Mouse (Mus musculus) neural tube, embryonic 11.5 days (tissue): Measurements from ENCODE around the gene Cpb2. TPM values are rescaled to one million over a fixed set of nuclear protein-coding genes. Genes with fewer than 3 reads are reported as not detected.
A peak's percentile ranks its signal among the peaks of the same experiment; 100 is the strongest.

Experiments
- ATAC-seq: fragments of 200-750 bp; cut with Nextera tagmentation; 2 replicates; pipeline ENCODE4 v1.8.0; 2017; ENCODE audit warnings: moderate number of reproducible peaks, mild to moderate bottlenecking, moderate TSS enrichment, moderate library complexity; ENCODE audit not compliant: insufficient read depth, low FRiP score, low TSS enrichment
- DNase-seq: peaks from one replicate; pipeline ENCODE4 v3.0.0-alpha.2; 2015; ENCODE audit warnings: low spot score
- H3K27ac ChIP-seq: fragments of 300-500 bp; sonication (generic); 2 replicates; pipeline ENCODE4 v1.5.1; 2014; ENCODE audit warnings: low read depth, mild to moderate bottlenecking, low read length
- H3K27me3 ChIP-seq: fragments of 300-500 bp; sonication (generic); 2 replicates; pipeline ENCODE4 v1.6.1; 2014; ENCODE audit warnings: mild to moderate bottlenecking, low read length, mixed read lengths; ENCODE audit not compliant: control insufficient read depth, insufficient read depth
- H3K36me3 ChIP-seq: fragments of 300-500 bp; sonication (generic); 2 replicates; pipeline ENCODE4 v1.6.1; 2014; ENCODE audit warnings: mild to moderate bottlenecking, low read length, moderate library complexity, mixed read lengths; ENCODE audit not compliant: control insufficient read depth, insufficient read depth
- H3K4me1 ChIP-seq: fragments of 300-500 bp; sonication (generic); 2 replicates; pipeline ENCODE4 v1.6.1; 2014; ENCODE audit warnings: low read length, mixed read lengths; ENCODE audit not compliant: control insufficient read depth, insufficient read depth
- H3K4me2 ChIP-seq: fragments of 300-500 bp; sonication (generic); 2 replicates; pipeline ENCODE4 v1.6.1; 2014; ENCODE audit warnings: low read depth, mild to moderate bottlenecking, moderate library complexity
- H3K4me3 ChIP-seq: fragments of 300-500 bp; sonication (generic); 2 replicates; pipeline ENCODE4 v1.5.1; 2014; ENCODE audit warnings: low read depth, low read length
- H3K9ac ChIP-seq: fragments of 300-500 bp; sonication (generic); 2 replicates; pipeline ENCODE4 v1.6.1; 2014; ENCODE audit warnings: mild to moderate bottlenecking, low read length
- H3K9me3 ChIP-seq: fragments of 300-500 bp; sonication (generic); 2 replicates; pipeline ENCODE4 v1.6.1; 2016; ENCODE audit warnings: low read length; ENCODE audit not compliant: control insufficient read depth
- WGBS: fragments of 180-500 bp; shearing (Covaris S2); extraction: QIAGEN DNeasy Blood & Tissue Kit; methylation state at CpG from one replicate; pipeline ENCODE4 v1.1.7; 2014; 5-methylcytosine and 5-hydroxymethylcytosine counted together
- polyA plus RNA-seq: library from polyadenylated mRNA; unstranded; fragments of >200 nt; fragmentation: Nextera tagmentation; extraction: Ambion mirVana; gene quantifications from 2 replicates; pipeline ENCODE4 v1.2.1, GENCODE M21; 2014

The Cpb2 gene
- polyA plus RNA-seq, 1 experiment from 2014 or later = 0.16 TPM

GRCm38 (mm10) chr14:75279716-75280115 lies 37.6 kb downstream of the Cpb2 start:
- DNase-seq (no peak), ATAC-seq (no peak)
- Histone ChIP-seq H3K27ac (no peak overlapping the region), H3K4me1 (0 out of 2 replicates have a peak, but pooled peaks cover 2% of the 10 kb centered on the region), H3K9me3 (no peaks in the 10 kb centered on the region), H3K27me3 (no peaks in the 10 kb centered on the region), H3K4me3 (no peak overlapping the region), H3K9ac (no peak overlapping the region), H3K4me2 (no peak overlapping the region), H3K36me3 (no peaks in the 10 kb centered on the region)
- WGBS = 91% methylated on average over 6 of the region's 6 CpGs

- Histone ChIP-seq H3K4me3 (no peak overlapping the region), H3K27ac (no peak overlapping the region), H3K9ac (no peak overlapping the region), H3K9me3 (no peaks in the 10 kb centered on the region), H3K4me2 (no peak overlapping the region), H3K27me3 (no peaks in the 10 kb centered on the region), H3K36me3 (no peaks in the 10 kb centered on the region), H3K4me1 (peaks cover 7% of the 10 kb centered on the region)
- ATAC-seq (no peak), DNase-seq (no peak)
- 81% methylated on average over 5 of the region's 5 CpGs for WGBS
Observed at GRCm38 (mm10) chr14:75280406-75280805, 38.3 kb downstream of the Cpb2 start.

- Histone ChIP-seq H3K36me3 (no peaks in the 10 kb centered on the region), H3K4me3 (peak overlapping the region; percentile 99), H3K4me2 (peak overlapping the region; percentile 83), H3K9ac (peak overlapping the region; percentile 91), H3K27ac (no peak overlapping the region), H3K4me1 (peaks cover 8% of the 10 kb centered on the region), H3K9me3 (no peaks in the 10 kb centered on the region), H3K27me3 (no peaks in the 10 kb centered on the region)
- ATAC-seq (peak; percentile 59; the same call in 1 of the 2 replicates), DNase-seq (no peak)
- 6% methylated on average over 19 of the region's 19 CpGs for WGBS
Observed at GRCm38 (mm10) chr14:75283609-75284192, 41.6 kb downstream of the Cpb2 start.

- peak within 1 kb of the TSS; percentile 99 for H3K4me3 ChIP-seq
- ATAC-seq (peak; percentile 97), DNase-seq (peak; percentile 95)
- H3K36me3 ChIP-seq = no peaks in the 10 kb centered on the region
- peak within 1 kb of the TSS; percentile 83 for H3K4me2 ChIP-seq
- no peaks in the 10 kb centered on the region for H3K9me3 ChIP-seq
- peak within 1 kb of the TSS; percentile 91 for H3K9ac ChIP-seq
- peaks cover 8% of the 10 kb centered on the region for H3K4me1 ChIP-seq
- H3K27ac ChIP-seq = peak within 1 kb of the TSS; percentile 83
- under 1% methylated on average over 59 of the region's 61 CpGs for WGBS
- H3K27me3 ChIP-seq = no peaks in the 10 kb centered on the region
Observed at GRCm38 (mm10) chr14:75284193-75284915, 42.3 kb downstream of the Cpb2 start, which contains the start of gene Zc3h13. Gene Zc3h13, plus strand, starts transcription at chr14:75284373.

GRCm38 (mm10) chr14:75301081-75301480 lies 59.0 kb downstream of the Cpb2 start:
- Histone ChIP-seq H3K36me3 (no peaks in the 10 kb centered on the region), H3K9me3 (no peaks in the 10 kb centered on the region), H3K9ac (no peak overlapping the region), H3K27me3 (no peaks in the 10 kb centered on the region), H3K4me1 (no peaks in the 10 kb centered on the region), H3K4me2 (no peak overlapping the region), H3K27ac (no peak overlapping the region), H3K4me3 (no peak overlapping the region)
- DNase-seq = no peak
- 94% methylated on average over 1 of the region's 1 CpGs for WGBS
- ATAC-seq = no peak

GRCm38 (mm10) chr14:75303807-75304206 lies 61.7 kb downstream of the Cpb2 start:
- ATAC-seq (no peak), DNase-seq (no peak)
- Histone ChIP-seq H3K4me1 (no peaks in the 10 kb centered on the region), H3K27me3 (no peaks in the 10 kb centered on the region), H3K9me3 (no peaks in the 10 kb centered on the region), H3K27ac (no peak overlapping the region), H3K36me3 (no peaks in the 10 kb centered on the region), H3K9ac (no peak overlapping the region), H3K4me2 (no peak overlapping the region), H3K4me3 (no peak overlapping the region)
- 36% methylated on average over 5 of the region's 5 CpGs for WGBS

- Histone ChIP-seq H3K36me3 (no peaks in the 10 kb centered on the region), H3K9ac (no peak overlapping the region), H3K27ac (no peak overlapping the region), H3K4me3 (no peak overlapping the region), H3K9me3 (no peaks in the 10 kb centered on the region), H3K4me1 (no peaks in the 10 kb centered on the region), H3K4me2 (no peak overlapping the region), H3K27me3 (no peaks in the 10 kb centered on the region)
- ATAC-seq = no peak
- no peak for DNase-seq
Observed at GRCm38 (mm10) chr14:75307855-75308254, 65.8 kb downstream of the Cpb2 start.

- no peaks in the 10 kb centered on the region for H3K9me3 ChIP-seq
- H3K27ac ChIP-seq = no peak overlapping the region
- peak; percentile 46 for DNase-seq
- H3K27me3 ChIP-seq = no peaks in the 10 kb centered on the region
- no peaks in the 10 kb centered on the region for H3K36me3 ChIP-seq
- no peak overlapping the region for H3K4me2 ChIP-seq
- no peak for ATAC-seq
- H3K4me1 ChIP-seq = no peaks in the 10 kb centered on the region
- no peak overlapping the region for H3K9ac ChIP-seq
- WGBS = 71% methylated on average over 5 of the region's 5 CpGs
- no peak overlapping the region for H3K4me3 ChIP-seq
Observed at GRCm38 (mm10) chr14:75309336-75309992, 67.4 kb downstream of the Cpb2 start.
